Mouse (Mus musculus) C3H10T1/2 (cell line): ENCODE results near the gene Tmsb15l. TPM values are rescaled to one million over a fixed set of nuclear protein-coding genes. Genes with fewer than 3 reads are reported as not detected.

Experiments
- polyA plus RNA-seq, 2 experiments: library from polyadenylated mRNA; unstranded; fragments of >200 nt; fragmentation: generic; extraction: Trizol; gene quantifications; one replicate each; pipeline ENCODE4 v1.2.1; 2012; ENCODE audit warnings: missing spikeins in 2 of 2

The Tmsb15l gene
- polyA plus RNA-seq = under 1 TPM in 1 of 2 experiments, not detected in 1; 0.28 TPM

DNA sequence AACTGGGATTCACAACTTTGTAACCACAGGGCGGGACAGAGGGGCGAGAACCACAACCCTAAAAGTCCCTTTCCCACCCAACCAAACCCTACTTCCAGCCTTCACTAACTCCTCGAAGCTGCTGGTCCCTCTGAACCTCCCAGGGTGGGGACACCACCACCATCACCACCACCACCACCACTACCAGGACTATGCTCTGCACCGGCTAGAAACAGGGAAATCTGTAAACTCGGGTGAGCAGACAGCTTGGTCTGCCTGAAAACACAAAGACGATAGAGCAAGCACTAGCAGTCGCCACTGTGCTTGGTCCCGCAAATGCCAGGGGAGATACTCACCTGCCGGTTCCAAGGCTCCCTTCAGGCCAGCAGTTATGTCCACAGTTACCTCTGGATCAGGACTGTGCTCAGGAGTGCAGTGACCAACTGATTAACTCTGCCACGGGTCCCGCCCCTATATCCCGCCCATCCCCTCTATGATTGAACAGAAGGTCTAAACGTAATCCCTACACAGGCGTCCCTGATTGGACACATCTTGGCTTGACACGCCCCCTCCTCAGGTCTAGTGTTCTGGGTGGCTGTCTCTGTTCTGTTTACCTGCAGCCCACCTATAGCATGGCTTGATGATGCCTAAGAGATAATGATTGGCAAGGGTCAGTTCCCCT is at the start of gene Tmsb15l, which contains the start of gene Tmsb15b1:
Gene Tmsb15l, minus strand, starts transcription at position 446 of the 661 bp plus-strand sequence.
Gene Tmsb15b1, minus strand, starts transcription at position 451 of the 661 bp plus-strand sequence.

DNA sequence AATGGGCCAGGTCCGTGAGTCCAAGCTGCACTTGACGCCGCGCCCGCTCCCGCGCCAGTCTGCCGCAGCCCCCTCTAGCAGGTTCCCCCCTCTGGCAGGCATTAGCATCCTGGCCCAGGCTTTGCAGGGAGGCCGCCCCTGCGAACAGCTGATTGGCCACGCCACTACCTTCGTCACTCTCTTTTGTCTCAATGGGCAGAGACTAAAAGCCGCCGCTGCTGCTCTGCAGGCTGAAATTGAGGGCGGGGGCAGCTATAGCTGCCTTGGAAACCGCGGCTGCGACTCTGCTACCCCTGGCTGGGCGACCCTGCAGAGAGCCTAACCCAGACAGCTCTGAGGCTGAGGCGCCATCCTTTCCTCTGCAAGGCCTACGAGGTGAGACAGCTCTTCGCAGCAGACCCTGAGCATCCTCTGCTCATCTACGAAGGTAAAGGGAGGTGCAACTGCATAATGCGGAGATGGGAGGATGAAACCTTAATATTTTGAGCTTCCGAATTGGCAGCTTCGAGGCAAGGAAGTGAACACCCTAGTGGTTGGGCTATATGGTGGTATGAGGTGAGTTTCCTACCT is 16.4 kb upstream of the Tmsb15l start, which contains the start of gene Zcchc18:
Gene Zcchc18, plus strand, starts transcription at position 178 of the 570 bp plus-strand sequence.

DNA sequence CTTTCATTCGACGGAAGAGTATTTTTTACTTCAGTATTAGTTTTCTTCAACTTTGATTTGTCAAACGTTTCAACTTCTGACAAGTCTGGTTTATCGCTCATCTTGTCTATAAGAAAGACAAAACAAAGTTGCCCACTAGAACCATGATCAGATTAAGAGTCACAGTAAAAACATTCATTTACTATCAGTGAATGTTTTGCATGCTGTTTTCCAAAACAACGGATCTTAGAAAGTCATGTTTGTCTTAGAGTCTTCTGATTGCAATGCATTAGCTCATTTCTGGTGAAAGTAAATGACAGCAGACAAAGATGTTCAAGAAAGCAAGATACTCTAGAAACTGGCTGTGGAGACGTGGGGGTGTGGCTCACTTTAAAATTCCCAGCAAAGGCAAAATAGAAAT is 1.3 kb downstream of the Tmsb15l start, which contains the start of gene Tmsb15b2:
Gene Tmsb15b2, minus strand, starts transcription at position 101 of the 400 bp plus-strand sequence.

DNA sequence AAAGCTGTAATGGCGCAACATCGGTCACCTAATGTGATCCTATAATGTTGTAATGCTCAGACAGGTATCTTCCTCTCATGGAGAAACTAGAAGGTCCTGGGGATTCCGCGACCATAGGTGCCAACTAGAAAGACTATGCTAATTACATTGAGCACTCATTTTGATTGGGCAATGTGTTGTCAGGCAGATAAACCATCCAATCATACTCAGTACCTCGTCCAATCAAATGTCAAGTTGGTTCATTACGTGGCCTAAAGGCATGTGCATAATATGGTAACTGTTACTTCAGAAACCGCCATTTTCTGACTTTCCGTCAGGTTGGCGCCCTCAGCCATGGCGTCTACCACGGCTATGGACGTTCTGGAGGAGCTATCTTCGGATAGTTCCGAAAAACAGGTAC is 49.6 kb downstream of the Tmsb15l start, which contains the start of gene H2bfm:
Gene H2bfm, plus strand, starts transcription at position 295 of the 400 bp plus-strand sequence.

Other genes with a start within 250 kb of the Tmsb15l start
- gene Morf4l2, start 233.2 kb downstream of the Tmsb15l start, polyA plus RNA-seq = 100 to 1,000 TPM in 1 of 2 experiments, 10 to 100 TPM in 1; 22.8 to 196 TPM
- not detected for gene Glra4, start 196.7 kb downstream of the Tmsb15l start, polyA plus RNA-seq
- gene Plp1, start 154.2 kb downstream of the Tmsb15l start, polyA plus RNA-seq = under 1 TPM; 0.01 to 0.58 TPM
- not detected for gene Rab9b, start 108.1 kb downstream of the Tmsb15l start, polyA plus RNA-seq
- gene H2bfm, start 49.5 kb downstream of the Tmsb15l start, polyA plus RNA-seq = not detected
- gene Tmsb15b2, start 1.4 kb downstream of the Tmsb15l start, polyA plus RNA-seq = 1 to 10 TPM in 1 of 2 experiments, not detected in 1; 1.5 TPM
- gene Tmsb15b1, start within 50 bp of the Tmsb15l start, polyA plus RNA-seq = under 1 TPM in 1 of 2 experiments, not detected in 1; 0.42 TPM
- under 1 TPM in 1 of 2 experiments, not detected in 1; 0.02 TPM for gene Zcchc18, start 16.3 kb upstream of the Tmsb15l start, polyA plus RNA-seq
- 1 to 10 TPM in 1 of 2 experiments, under 1 TPM in 1; 0.11 to 4.2 TPM for gene Slc25a53, start 61.4 kb upstream of the Tmsb15l start, polyA plus RNA-seq
- gene Fam199x, start 72.7 kb upstream of the Tmsb15l start, polyA plus RNA-seq = under 1 TPM; 0.02 to 0.30 TPM
- gene Esx1, start 145.2 kb upstream of the Tmsb15l start, polyA plus RNA-seq = 1 to 10 TPM; 1.1 to 1.7 TPM